Mouse (Mus musculus): ENCODE measurements around the gene Msi2.

Gene Msi2

GRCm38 (mm10) chr11:88482636-88483035 lies 235.7 kb downstream of the Msi2 start:
- DNase-seq (ENCODE audit: low spot score in 2 of 2) = no peak

GRCm38 (mm10) chr11:88482236-88482635 lies 236.1 kb downstream of the Msi2 start:
- no peak for DNase-seq (ENCODE audit: low spot score in 2 of 2)

GRCm38 (mm10) chr11:88481602-88482161 lies 236.6 kb downstream of the Msi2 start:
- DNase-seq (ENCODE audit: low spot score in 2 of 2) = no peak

- no peak for DNase-seq (ENCODE audit: low spot score in 2 of 2)
These were observed 237.2 kb downstream of the Msi2 start for GRCm38 (mm10) chr11:88481092-88481601.

GRCm38 (mm10) chr11:88479498-88479897 lies 238.8 kb downstream of the Msi2 start:
- DNase-seq (ENCODE audit: low spot score in 2 of 2) = no peak

- no peak for DNase-seq (ENCODE audit: low spot score in 2 of 2)
These were observed 243.3 kb downstream of the Msi2 start for GRCm38 (mm10) chr11:88474889-88475440.

GRCm38 (mm10) chr11:88472731-88473130 lies 245.6 kb downstream of the Msi2 start:
- DNase-seq (ENCODE audit: low spot score in 2 of 2) = no peak

- DNase-seq (ENCODE audit: low spot score in 2 of 2) = no peak
These were observed 246.2 kb downstream of the Msi2 start for GRCm38 (mm10) chr11:88471981-88472647.

GRCm38 (mm10) chr11:88470599-88470998 lies 247.7 kb downstream of the Msi2 start:
- no peak for DNase-seq (ENCODE audit: low spot score in 2 of 2)

- DNase-seq (ENCODE audit: low spot score in 2 of 2) = no peak
These were observed 249.3 kb downstream of the Msi2 start for GRCm38 (mm10) chr11:88468996-88469395.

GRCm38 (mm10) chr11:88467498-88468245 lies 250.6 kb downstream of the Msi2 start:
- DNase-seq (ENCODE audit: low spot score in 2 of 2) = no peak

GRCm38 (mm10) chr11:88463951-88464350 lies 254.4 kb downstream of the Msi2 start:
- no peak for DNase-seq (ENCODE audit: low spot score in 2 of 2)

GRCm38 (mm10) chr11:88462789-88463188 lies 255.5 kb downstream of the Msi2 start:
- DNase-seq (ENCODE audit: low spot score in 2 of 2) = no peak

GRCm38 (mm10) chr11:88461601-88462000 lies 256.7 kb downstream of the Msi2 start:
- DNase-seq (ENCODE audit: low spot score in 2 of 2) = no peak

- no peak for DNase-seq (ENCODE audit: low spot score in 2 of 2)
These were observed 258.2 kb downstream of the Msi2 start for GRCm38 (mm10) chr11:88459946-88460736.

- DNase-seq (ENCODE audit: low spot score in 2 of 2) = no peak
These were observed 261.0 kb downstream of the Msi2 start for GRCm38 (mm10) chr11:88457241-88457738.

- no peak for DNase-seq (ENCODE audit: low spot score in 2 of 2)
These were observed 263.2 kb downstream of the Msi2 start for GRCm38 (mm10) chr11:88454867-88455806.

- no peak for DNase-seq (ENCODE audit: low spot score in 2 of 2)
These were observed 269.1 kb downstream of the Msi2 start for GRCm38 (mm10) chr11:88449180-88449579.

GRCm38 (mm10) chr11:88448571-88448970 lies 269.7 kb downstream of the Msi2 start:
- no peak for DNase-seq (ENCODE audit: low spot score in 2 of 2)

- DNase-seq (ENCODE audit: low spot score in 2 of 2) = no peak
These were observed 271.0 kb downstream of the Msi2 start for GRCm38 (mm10) chr11:88447350-88447749.

Measured in spleen, postnatal 14 days (tissue).